Mouse (Mus musculus): ENCODE measurements around the gene R3hdm4. TPM values are rescaled to one million over a fixed set of nuclear protein-coding genes. Genes with fewer than 3 reads are reported as not detected.

R3hdm4 gene
- total RNA-seq, 2 experiments from 2014 or later = 103 to 113 TPM

DNA sequence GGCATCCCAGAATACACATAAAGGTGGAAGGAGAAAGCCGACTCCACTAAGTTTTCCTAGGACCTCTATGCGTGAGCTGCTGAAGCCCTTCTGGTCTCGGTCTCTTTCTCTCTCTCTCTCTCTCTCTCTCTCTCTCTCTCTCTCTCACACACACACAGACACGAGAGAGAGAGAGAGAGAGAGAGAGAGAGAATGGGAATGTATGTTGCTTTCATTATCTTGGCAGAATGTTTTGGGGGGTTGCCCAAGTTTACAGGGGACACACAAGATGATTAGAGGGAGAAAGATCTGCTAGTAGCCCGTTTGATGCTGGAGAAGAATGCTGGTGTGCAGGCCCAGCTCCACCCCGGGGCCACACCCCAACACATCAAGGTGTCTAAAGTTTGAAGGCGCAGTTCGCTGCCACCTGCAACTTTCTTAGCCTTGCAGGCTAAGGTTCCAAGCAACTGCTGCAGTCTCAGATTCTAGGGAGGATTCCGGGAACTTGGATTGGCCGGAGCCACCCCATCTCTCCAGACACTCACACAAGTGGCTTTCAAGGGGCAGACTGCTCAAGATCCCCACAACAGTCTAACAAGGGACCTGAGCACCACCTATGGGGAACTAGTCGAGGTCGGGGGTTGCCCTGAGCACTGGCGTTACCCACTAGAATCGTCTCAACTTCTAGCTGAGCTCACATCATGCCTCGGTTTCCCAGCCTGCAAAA, 4.9 kb upstream of the R3hdm4 start:
- peak; percentile 20 for DNase-seq

DNA sequence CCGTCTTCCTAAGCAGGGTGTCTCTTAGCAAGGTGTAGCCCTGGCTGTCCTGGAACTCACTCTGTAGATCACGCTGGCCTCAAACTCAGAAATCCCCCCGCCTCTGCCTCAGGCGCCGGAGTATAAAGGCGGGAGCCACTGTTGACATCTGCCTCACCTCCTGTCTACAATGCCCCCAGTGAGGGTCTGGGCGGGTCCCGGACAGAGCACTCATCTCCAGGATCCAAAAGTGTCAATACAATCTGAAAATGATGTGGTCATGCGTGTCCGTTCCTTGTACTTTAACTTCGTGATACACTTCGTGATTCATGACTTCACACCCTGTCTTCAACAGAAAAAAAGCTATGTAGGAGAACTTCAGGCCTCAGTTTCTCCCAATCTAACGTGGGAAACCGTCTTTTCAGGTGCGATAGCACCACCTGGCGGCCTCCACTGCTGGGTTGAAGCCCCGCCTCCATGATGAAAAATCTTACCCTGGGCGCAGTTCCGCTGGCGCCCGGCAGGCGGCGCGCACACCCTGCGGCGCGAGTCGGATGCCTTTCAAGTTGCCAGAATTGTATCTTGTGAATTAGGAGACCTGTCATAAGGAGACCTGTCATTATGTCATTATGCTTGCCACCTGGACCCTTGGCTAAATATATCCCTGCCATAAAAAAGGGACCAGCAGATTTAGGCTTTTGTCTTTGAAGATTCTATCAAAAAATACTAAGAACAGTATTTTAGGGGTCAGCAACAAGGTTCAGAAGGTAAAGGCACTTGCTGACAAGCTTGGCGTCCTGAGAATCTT, 4.2 kb upstream of the R3hdm4 start:
- DNase-seq = peak; percentile 83

DNA sequence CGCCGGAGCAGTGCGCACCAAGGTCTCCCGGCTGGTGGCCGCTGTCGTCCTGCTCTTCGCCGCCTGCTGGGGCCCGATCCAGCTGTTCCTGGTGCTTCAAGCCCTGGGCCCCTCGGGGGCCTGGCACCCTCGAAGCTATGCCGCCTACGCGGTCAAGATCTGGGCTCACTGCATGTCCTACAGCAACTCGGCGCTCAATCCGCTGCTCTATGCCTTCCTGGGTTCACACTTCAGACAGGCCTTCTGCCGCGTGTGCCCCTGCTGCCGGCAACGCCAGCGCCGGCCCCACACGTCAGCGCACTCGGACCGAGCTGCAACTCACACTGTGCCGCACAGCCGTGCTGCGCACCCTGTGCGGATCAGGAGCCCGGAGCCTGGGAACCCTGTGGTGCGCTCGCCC, 564 bp upstream of the R3hdm4 start:
- DNase-seq = peak; percentile 6

GRCm38 (mm10) chr10:79920056-79920890, 735 bp downstream of the R3hdm4 start:
- DNase-seq = no peak

- DNase-seq = peak; percentile 7
Measured at GRCm38 (mm10) chr10:79919251-79919849, 1.7 kb downstream of the R3hdm4 start.

GRCm38 (mm10) chr10:79918231-79919078, 2.6 kb downstream of the R3hdm4 start:
- DNase-seq = peak; percentile 22

DNA sequence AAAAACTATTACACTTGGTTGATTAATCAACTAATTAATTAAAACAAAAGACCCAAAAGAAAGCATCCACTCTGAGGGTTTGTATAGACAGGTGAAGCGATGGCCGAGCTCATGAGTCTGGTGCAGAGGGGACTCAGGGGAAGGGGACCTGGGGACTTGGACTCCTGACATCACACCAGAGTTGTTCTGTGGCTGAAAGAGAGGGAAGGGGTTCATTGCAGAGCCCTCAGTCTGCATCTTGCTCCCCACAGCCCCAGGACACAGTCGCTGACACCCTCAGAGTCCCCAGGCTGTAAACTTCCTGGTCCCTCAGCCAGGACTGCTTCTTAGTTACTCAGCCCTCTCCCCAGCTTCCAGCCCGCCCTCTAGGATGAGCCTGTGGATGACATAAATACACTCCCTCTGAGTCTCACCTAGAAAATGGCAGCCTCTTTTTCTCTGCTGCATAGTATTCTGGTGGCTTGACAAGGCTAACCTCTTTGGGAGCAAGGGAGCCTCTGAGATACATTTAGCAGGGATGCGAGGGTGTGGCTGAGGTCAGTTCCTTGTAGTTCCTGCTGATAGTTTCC, 3.4 kb downstream of the R3hdm4 start:
- no peak for DNase-seq

- DNase-seq = peak; percentile 83
Measured at GRCm38 (mm10) chr10:79916808-79917531, 4.0 kb downstream of the R3hdm4 start, which contains the start of gene Kiss1r. Kiss1r (plus strand) TSS chr10:79916971.

DNA sequence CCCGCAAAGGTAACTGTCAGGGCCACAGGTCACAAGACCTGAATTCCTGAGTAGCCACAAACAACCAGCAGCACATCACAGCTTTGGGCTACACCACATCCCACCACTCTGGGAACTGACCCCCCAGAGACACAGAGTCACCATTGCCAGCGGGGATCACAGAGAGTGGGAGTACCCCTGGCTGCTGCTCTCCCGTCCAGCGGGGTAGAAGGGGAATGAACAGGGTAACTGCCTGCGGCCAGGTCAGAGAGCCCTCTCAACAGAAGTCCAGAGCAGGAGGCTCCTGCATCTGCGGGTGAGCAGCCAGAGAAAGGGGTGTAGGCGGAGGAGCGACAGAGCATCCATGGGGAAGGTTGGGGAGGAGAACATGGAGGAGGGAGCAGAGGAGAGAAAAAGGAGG, 4.9 kb downstream of the R3hdm4 start:
- no peak for DNase-seq

DNA sequence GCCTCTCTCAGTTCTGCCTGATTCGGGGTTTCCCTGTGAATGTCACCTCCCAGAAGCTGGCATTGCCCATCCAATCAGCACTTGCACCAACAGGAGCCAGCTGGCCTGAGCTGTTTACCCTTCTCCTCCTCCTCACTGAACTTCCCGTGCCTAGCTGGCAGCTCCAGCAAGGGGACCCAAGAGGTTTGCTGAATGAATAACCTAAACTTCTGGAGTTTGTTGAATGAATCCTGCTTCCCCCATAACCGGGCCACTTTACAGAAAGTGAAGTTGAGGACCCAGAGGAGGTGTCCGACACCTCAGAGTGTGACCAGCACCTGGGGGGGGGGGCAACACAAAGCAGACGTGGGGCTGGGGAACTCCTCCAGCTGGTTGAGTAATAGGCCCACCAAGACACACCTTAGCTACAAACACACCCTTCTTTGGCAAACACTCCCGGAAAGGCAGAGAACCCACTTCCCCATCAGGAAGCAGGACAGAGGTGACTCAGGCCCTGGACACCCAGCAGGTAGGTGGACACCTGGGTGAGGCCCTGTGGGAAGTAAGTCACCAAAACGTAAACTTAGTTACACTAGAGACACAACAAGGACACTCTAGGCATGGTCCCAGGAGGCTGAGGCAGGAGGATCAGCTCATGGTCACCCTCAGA, 5.9 kb downstream of the R3hdm4 start:
- DNase-seq = peak; percentile 5

DNA sequence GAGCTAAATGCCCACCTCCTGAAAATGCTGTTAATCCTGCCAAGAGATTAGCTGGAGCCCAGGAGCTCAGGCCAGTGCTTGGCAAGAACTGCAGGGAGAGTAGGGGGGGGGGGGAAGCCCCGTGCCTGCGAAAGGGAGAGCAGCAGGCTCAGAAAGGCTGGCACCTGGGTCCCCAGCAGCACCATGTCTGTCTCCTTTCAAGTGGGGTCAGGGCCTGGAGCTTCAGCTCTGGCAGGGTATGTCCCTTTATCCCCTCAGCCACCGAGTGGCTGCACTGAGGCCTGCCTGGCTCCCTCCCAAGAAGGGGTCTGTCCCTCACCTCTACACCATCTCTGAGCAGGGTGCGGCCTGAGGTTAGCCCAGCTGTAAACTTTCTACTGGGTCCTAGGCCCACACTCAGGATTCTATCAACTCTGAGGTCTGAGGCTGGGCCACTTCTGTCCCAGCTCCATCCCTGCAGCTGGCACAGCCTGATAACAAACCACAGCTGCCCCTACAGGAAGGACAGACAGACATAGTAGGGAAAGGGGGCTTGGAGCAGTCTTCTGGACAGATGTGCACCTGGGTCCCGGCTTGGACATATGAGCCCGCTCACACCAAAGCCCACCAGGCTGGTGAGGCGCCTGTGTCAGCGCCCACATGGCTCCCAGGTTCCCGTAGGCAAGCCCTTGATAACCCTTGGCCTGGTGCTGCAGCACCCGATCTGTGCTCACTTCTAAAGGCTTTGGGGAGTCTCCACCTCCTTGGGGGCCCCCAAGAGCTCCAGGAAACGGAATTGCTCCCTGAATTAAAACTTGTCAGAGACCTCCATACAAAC, 6.7 kb downstream of the R3hdm4 start:
- no peak for DNase-seq

DNA sequence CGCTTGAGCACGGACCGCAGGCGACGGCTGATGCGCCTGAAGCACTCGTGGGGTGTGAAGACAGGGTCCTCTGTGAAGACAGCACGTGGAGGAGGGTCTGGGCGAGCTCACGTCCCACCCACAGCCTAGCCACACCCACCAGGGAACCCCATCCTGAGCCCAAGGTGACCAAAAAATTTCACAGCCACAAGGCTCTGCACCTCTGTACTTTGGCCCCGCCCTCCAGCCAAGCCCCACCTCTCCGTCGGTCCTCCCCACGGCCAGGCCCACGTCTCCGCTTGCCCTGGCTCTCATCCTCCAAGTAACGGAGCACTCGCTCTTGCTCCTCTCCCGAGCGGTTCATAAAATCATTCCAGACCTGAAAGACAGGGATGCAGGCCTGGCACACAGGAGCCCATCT, 8.6 kb downstream of the R3hdm4 start:
- peak; percentile 24 for DNase-seq

GRCm38 (mm10) chr10:79910556-79910955, 10.5 kb downstream of the R3hdm4 start, which contains the start of gene Gm26602:
Gm26602 (plus strand) TSS chr10:79910856.
- DNase-seq = no peak

GRCm38 (mm10) chr10:79909092-79909922, 11.7 kb downstream of the R3hdm4 start:
- peak; percentile 16 for DNase-seq

GRCm38 (mm10) chr10:79908167-79909091, 12.6 kb downstream of the R3hdm4 start, which contains the start of gene Med16:
Med16 (minus strand) TSS chr10:79908923.
- peak; percentile 96 for DNase-seq

GRCm38 (mm10) chr10:79907415-79907814, 13.6 kb downstream of the R3hdm4 start:
- no peak for DNase-seq

Measured in gastrocnemius, postnatal 25 days (tissue).